Mouse (Mus musculus): ENCODE data around the gene Slc5a1. TPM values are rescaled to one million over a fixed set of nuclear protein-coding genes. Genes with fewer than 3 reads are reported as not detected.
A peak's percentile ranks its signal among the peaks of the same experiment; 100 is the strongest.

Gene Slc5a1
- polyA plus RNA-seq, 1 experiment from 2014 or later: 2.2 TPM

DNA sequence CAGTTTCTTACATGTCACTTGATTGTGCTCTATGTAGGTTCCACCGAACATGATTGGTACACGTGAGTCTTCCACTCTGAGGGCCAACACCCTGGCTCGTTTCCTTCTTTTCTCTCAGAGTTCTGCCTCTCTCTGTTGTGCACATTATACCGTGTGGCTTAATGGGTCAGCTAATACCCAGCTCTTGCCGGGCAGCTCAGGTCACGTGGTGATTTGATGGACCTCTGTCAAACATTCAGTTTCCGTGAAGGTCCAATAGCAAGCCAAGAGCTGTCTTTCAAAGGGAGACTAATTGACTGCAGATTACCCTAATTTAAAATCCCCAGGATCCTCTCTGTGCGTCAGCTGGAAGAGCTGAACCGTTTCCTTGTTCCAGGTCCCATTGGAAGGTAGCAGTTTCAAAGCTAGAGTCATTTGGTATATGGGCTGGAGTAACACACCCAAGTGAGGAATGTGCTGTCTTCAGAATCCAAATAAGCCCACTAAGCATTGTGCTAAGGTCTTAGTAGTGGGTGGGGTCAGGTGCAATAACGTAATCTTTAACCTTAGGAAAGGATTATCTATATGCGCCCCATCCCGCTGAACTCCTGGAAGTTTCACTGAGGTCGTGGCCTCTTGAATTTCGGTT lies 3.9 kb downstream of the Slc5a1 start:
- Histone ChIP-seq H3K36me3 (ENCODE audit: insufficient read depth, low read length) (no peaks in the 10 kb centered on the region), H3K27ac (ENCODE audit: low read length) (no peak overlapping the region), H3K9me3 (ENCODE audit: low read length) (no peaks in the 10 kb centered on the region), H3K9ac (replicated peaks; ENCODE audit: low read depth) (no peak overlapping the region), H3K27me3 (replicated peaks; ENCODE audit: insufficient read depth, low read length) (no peaks in the 10 kb centered on the region), H3K4me3 (ENCODE audit: low read depth, low read length) (no peak overlapping the region), H3K4me1 (ENCODE audit: insufficient read depth, low read depth, low read length) (no peaks in the 10 kb centered on the region), H3K4me2 (replicated peaks; ENCODE audit: low read depth, low read length) (no peak overlapping the region)
- TF ChIP-seq CTCF (IDR thresholded peaks at IDR 0.05): no peak
- no peak for TF ChIP-seq EP300 (IDR thresholded peaks at IDR 0.05)
- DNase-seq (ENCODE audit: low spot score): no peak
- 80% methylated on average over 14 of the region's 14 CpGs for WGBS
- no peak for ATAC-seq

DNA sequence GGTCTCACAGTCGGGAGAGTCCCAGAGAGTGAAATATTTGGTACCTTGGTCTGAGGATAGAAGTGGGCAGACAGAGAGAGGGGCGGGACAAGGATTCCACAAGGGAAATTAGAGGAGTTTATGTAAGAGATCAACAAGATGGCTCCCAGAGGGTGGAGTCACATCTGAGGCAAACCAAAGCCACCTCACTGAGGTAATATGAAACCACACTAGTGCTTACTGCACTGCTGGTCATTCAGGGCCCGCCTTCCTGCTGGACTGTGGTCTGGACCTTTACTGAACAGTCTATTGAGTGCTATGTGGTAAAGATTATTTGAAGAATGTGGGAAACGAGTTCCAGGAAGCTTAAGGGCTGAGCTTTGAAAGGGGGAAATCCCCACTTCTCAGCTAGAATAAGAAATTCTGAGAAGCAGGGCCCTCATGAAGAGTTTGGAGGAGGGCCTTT lies 17.9 kb downstream of the Slc5a1 start:
- ATAC-seq (peak; percentile 97), DNase-seq (ENCODE audit: low spot score) (peak; percentile 89)
- TF ChIP-seq EP300 (IDR thresholded peaks at IDR 0.05) (no peak), CTCF (IDR thresholded peaks at IDR 0.05) (no peak)
- no peaks in the 10 kb centered on the region for H3K4me1 ChIP-seq (ENCODE audit: insufficient read depth, low read depth, low read length)
- no peaks in the 10 kb centered on the region for H3K27me3 ChIP-seq (replicated peaks; ENCODE audit: insufficient read depth, low read length)
- WGBS: 38% methylated on average over 4 of the region's 4 CpGs
- H3K27ac ChIP-seq (ENCODE audit: low read length): peak overlapping the region; percentile 84
- H3K4me3 ChIP-seq (ENCODE audit: low read depth, low read length): no peak overlapping the region
- no peak overlapping the region for H3K9ac ChIP-seq (replicated peaks; ENCODE audit: low read depth)
- no peak overlapping the region; the same call in 1 of the 2 replicates for H3K4me2 ChIP-seq (replicated peaks; ENCODE audit: low read depth, low read length)
- no peaks in the 10 kb centered on the region for H3K9me3 ChIP-seq (ENCODE audit: low read length)
- H3K36me3 ChIP-seq (ENCODE audit: insufficient read depth, low read length): no peaks in the 10 kb centered on the region

DNA sequence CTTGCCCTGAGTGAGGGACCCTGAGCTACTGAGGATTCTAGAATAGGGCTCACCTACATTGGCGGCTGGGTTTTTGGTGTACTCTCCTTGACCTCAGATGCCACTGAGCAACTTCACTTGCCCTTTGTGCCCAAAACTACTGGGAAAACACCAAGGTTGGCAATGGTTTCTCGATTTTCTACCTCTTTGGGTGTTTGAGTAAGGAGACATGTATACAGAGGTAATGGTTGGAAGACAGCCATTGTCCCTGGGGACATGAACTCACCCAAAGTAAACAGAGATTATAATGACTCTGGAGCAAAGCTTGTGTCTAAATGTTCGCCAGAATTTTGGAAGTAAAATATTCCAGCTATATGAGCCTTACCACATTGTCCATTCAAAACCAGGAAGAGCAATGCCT lies 19.6 kb downstream of the Slc5a1 start:
- 42% methylated on average over 3 of the region's 3 CpGs for WGBS
- ATAC-seq: no peak

DNA sequence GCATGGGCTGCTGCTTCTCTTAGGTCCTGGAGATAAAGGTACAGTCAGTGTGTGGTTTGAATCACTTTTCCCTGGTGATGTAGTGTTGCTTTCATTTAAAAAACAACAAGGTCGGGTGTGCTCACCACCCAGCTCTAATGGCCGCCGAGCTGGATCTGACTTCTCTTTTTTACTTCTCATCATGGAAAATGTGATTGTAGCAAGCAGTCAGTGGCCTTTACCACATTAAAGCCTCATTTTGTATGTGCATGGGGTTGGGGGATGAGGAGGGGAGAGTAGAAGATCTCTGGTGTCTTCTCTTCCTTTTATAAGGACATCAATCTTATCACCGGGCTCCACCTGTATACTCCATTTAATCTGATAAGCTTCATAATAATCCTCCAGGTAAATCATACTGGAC lies 21.3 kb downstream of the Slc5a1 start:
- Histone ChIP-seq H3K36me3 (ENCODE audit: insufficient read depth, low read length) (no peaks in the 10 kb centered on the region), H3K9ac (replicated peaks; ENCODE audit: low read depth) (no peak overlapping the region), H3K4me1 (ENCODE audit: insufficient read depth, low read depth, low read length) (no peaks in the 10 kb centered on the region), H3K27me3 (replicated peaks; ENCODE audit: insufficient read depth, low read length) (no peaks in the 10 kb centered on the region), H3K4me3 (ENCODE audit: low read depth, low read length) (no peak overlapping the region), H3K4me2 (replicated peaks; ENCODE audit: low read depth, low read length) (no peak overlapping the region), H3K9me3 (ENCODE audit: low read length) (no peaks in the 10 kb centered on the region), H3K27ac (ENCODE audit: low read length) (no peak overlapping the region)
- no peak for ATAC-seq
- WGBS: 90% methylated on average over 4 of the region's 4 CpGs
- no peak for TF ChIP-seq CTCF (IDR thresholded peaks at IDR 0.05)
- no peak for TF ChIP-seq EP300 (IDR thresholded peaks at IDR 0.05)
- DNase-seq (ENCODE audit: low spot score): no peak

More for the DNA sequence above, 19.6 kb downstream of the Slc5a1 start:
- no peaks in the 10 kb centered on the region for H3K36me3 ChIP-seq (ENCODE audit: insufficient read depth, low read length)
- no peaks in the 10 kb centered on the region for H3K4me1 ChIP-seq (ENCODE audit: insufficient read depth, low read depth, low read length)
- no peak overlapping the region for H3K9ac ChIP-seq (replicated peaks; ENCODE audit: low read depth)
- H3K27ac ChIP-seq (ENCODE audit: low read length): no peak overlapping the region
- no peaks in the 10 kb centered on the region for H3K27me3 ChIP-seq (replicated peaks; ENCODE audit: insufficient read depth, low read length)
- TF ChIP-seq CTCF (IDR thresholded peaks at IDR 0.05) (no peak), EP300 (IDR thresholded peaks at IDR 0.05) (no peak)
- DNase-seq (ENCODE audit: low spot score): no peak
- H3K9me3 ChIP-seq (ENCODE audit: low read length): no peaks in the 10 kb centered on the region
- no peak overlapping the region for H3K4me3 ChIP-seq (ENCODE audit: low read depth, low read length)
- no peak overlapping the region for H3K4me2 ChIP-seq (replicated peaks; ENCODE audit: low read depth, low read length)

DNA sequence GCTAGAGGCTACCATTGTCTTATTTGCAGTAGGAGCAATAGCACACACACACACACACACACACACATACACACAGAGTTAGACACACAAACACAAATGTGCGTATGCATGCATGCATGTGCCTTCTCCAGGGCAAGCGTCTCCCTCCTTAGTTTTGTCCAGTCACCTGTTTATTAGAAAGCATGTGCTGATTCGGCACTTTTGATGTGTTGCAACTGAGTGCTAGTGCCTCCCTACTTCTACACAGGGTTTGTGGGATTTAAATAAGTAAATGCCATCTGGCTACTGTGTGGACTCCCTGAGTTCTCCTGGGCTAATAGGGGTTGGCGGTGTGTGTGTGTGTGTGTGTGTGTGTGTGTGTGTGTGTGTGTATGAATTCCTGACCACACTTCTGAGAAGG lies 30.1 kb downstream of the Slc5a1 start:
- no peaks in the 10 kb centered on the region for H3K27me3 ChIP-seq (replicated peaks; ENCODE audit: insufficient read depth, low read length)
- H3K4me3 ChIP-seq (ENCODE audit: low read depth, low read length): no peak overlapping the region
- DNase-seq (ENCODE audit: low spot score) (no peak), ATAC-seq (no peak)
- 85% methylated on average over 4 of the region's 4 CpGs for WGBS
- TF ChIP-seq EP300 (IDR thresholded peaks at IDR 0.05) (no peak), CTCF (IDR thresholded peaks at IDR 0.05) (no peak)
- H3K4me2 ChIP-seq (replicated peaks; ENCODE audit: low read depth, low read length): no peak overlapping the region
- H3K4me1 ChIP-seq (ENCODE audit: insufficient read depth, low read depth, low read length): no peaks in the 10 kb centered on the region
- no peaks in the 10 kb centered on the region for H3K36me3 ChIP-seq (ENCODE audit: insufficient read depth, low read length)
- no peak overlapping the region for H3K9ac ChIP-seq (replicated peaks; ENCODE audit: low read depth)
- H3K9me3 ChIP-seq (ENCODE audit: low read length): no peaks in the 10 kb centered on the region
- H3K27ac ChIP-seq (ENCODE audit: low read length): no peak overlapping the region

DNA sequence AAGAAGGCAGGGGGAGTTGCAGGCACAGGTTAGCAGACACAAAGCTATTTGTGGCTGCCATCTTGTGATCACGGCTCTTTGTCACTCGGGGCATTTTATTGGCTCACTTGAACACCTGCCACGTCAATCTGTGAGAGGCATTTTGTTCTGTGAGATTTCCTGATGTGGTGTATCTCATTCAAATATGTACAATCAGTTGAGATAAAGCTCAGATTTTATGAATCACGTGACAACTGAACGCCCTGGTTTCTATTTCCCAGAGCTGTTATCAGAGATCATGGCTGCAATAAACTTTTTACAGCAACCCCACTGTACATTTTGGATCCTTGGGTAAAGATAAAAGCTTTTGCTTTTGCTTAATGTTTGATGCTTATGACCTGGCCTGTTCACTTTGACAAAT lies 31.6 kb downstream of the Slc5a1 start:
- Histone ChIP-seq H3K27me3 (replicated peaks; ENCODE audit: insufficient read depth, low read length) (no peaks in the 10 kb centered on the region), H3K4me3 (ENCODE audit: low read depth, low read length) (no peak overlapping the region), H3K9ac (replicated peaks; ENCODE audit: low read depth) (no peak overlapping the region), H3K4me2 (replicated peaks; ENCODE audit: low read depth, low read length) (no peak overlapping the region), H3K4me1 (ENCODE audit: insufficient read depth, low read depth, low read length) (no peaks in the 10 kb centered on the region), H3K36me3 (ENCODE audit: insufficient read depth, low read length) (no peaks in the 10 kb centered on the region), H3K27ac (ENCODE audit: low read length) (no peak overlapping the region), H3K9me3 (ENCODE audit: low read length) (no peaks in the 10 kb centered on the region)
- ATAC-seq (no peak), DNase-seq (ENCODE audit: low spot score) (no peak)
- TF ChIP-seq EP300 (IDR thresholded peaks at IDR 0.05) (no peak), CTCF (IDR thresholded peaks at IDR 0.05) (no peak)
- 76% methylated on average over 5 of the region's 5 CpGs for WGBS

All from lung, postnatal 0 days (tissue).